Mouse (Mus musculus) heart, embryonic 14.5 days (tissue): Measurements from ENCODE around the gene Sema4c. TPM values are rescaled to one million over a fixed set of nuclear protein-coding genes. Genes with fewer than 3 reads are reported as not detected.
A peak's percentile ranks its signal among the peaks of the same experiment; 100 is the strongest.

Experiments used
- ATAC-seq: fragments of 200-750 bp; cut with Nextera tagmentation; 2 replicates; pipeline ENCODE4 v1.8.0; 2017; ENCODE audit warnings: low read depth, moderate TSS enrichment; ENCODE audit not compliant: insufficient number of reproducible peaks, insufficient read depth, low FRiP score
- H3K27ac ChIP-seq, 2 experiments: fragments of 200-500 bp in 1 of 2; fragments of 300-500 bp in 1 of 2; sonication (generic) in 1 of 2; replicated peaks in 1 of 2; 2 replicates each; pipeline ENCODE4 v1.5.1; 2012 to 2014; ENCODE audit warnings: low read depth in 2 of 2, low read length in 2 of 2, control low read depth in 1 of 2, mild to moderate bottlenecking in 1 of 2, mixed read lengths in 1 of 2; ENCODE audit not compliant: control insufficient read depth in 1 of 2, insufficient read depth in 1 of 2
- H3K27me3 ChIP-seq: fragments of 300-500 bp; sonication (generic); 2 replicates; pipeline ENCODE4 v1.6.1; 2014; ENCODE audit warnings: mild to moderate bottlenecking, low read length, control low read depth; ENCODE audit not compliant: control insufficient read depth, insufficient read depth
- H3K36me3 ChIP-seq: fragments of 300-500 bp; sonication (generic); 2 replicates; pipeline ENCODE4 v1.6.1; 2014; ENCODE audit warnings: mild to moderate bottlenecking, control low read depth, low read length, mixed read lengths; ENCODE audit not compliant: control insufficient read depth, insufficient read depth
- H3K4me1 ChIP-seq, 2 experiments: fragments of 200-500 bp in 1 of 2; fragments of 300-500 bp in 1 of 2; sonication (generic) in 1 of 2; 2 replicates each; pipeline ENCODE4 v1.6.1; 2012 to 2014; ENCODE audit warnings: low read length in 2 of 2, control low read depth in 1 of 2, mixed read lengths in 1 of 2; ENCODE audit not compliant: control insufficient read depth in 2 of 2, insufficient read depth in 2 of 2
- H3K4me2 ChIP-seq: fragments of 300-500 bp; sonication (generic); 2 replicates; pipeline ENCODE4 v1.6.1; 2014; ENCODE audit warnings: mild to moderate bottlenecking, low read length
- H3K4me3 ChIP-seq, 2 experiments: fragments of 200-500 bp in 1 of 2; fragments of 300-500 bp in 1 of 2; sonication (generic) in 1 of 2; 2 replicates each; pipeline ENCODE4 v1.5.1; 2012 to 2014; ENCODE audit warnings: low read length in 2 of 2, mild to moderate bottlenecking in 2 of 2, control low read depth in 1 of 2, low read depth in 1 of 2, moderate library complexity in 1 of 2; ENCODE audit not compliant: control insufficient read depth in 1 of 2, insufficient read depth in 1 of 2
- H3K9ac ChIP-seq: fragments of 300-500 bp; sonication (generic); 2 replicates; pipeline ENCODE4 v1.6.1; 2014; ENCODE audit warnings: mild to moderate bottlenecking, low read length
- H3K9me3 ChIP-seq: fragments of 300-500 bp; sonication (generic); 2 replicates; pipeline ENCODE4 v1.6.1; 2016; ENCODE audit warnings: low read length, control low read depth; ENCODE audit not compliant: control insufficient read depth
- WGBS: fragments of 180-500 bp; shearing (Covaris S2); extraction: QIAGEN DNeasy Blood & Tissue Kit; methylation state at CpG from one replicate; pipeline ENCODE4 v1.1.7; 2014; 5-methylcytosine and 5-hydroxymethylcytosine counted together
- polyA plus RNA-seq: library from polyadenylated mRNA; unstranded; fragments of >200 nt; fragmentation: Nextera tagmentation; extraction: Ambion mirVana; gene quantifications from 2 replicates; pipeline ENCODE4 v1.2.1, GENCODE M21; 2014

The Sema4c gene
- polyA plus RNA-seq, 1 experiment from 2014 or later: 1.6 TPM

DNA sequence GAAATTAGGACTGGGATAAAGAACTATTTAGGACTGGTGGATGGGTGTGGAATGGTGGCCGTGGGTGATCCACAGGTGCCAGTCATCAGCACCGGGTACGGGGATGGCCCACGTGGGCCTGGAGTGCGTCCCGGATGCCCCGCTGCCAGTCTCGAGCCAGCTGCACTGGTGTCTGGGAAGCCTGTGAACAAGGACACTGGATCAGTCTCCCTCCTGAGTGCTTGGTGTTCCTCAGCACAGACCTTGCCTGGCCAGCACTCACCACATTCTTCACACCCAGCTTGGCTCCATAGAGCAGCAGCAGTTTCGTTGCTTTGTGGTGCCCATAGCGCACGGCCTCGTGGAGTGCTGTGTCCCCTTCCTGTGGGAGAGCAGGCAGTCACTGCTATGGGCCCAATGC is 26.7 kb downstream of the Sema4c start:
- Histone ChIP-seq H3K9ac (no peak overlapping the region), H3K27ac (peak overlapping the region; percentile 12 to 57; a peak in 2 of 4 replicates), H3K4me1 (peaks cover 52 to 74% of the 10 kb centered on the region in 2 experiments), H3K4me2 (no peak overlapping the region), H3K27me3 (no peaks in the 10 kb centered on the region), H3K9me3 (no peaks in the 10 kb centered on the region), H3K4me3 (no peak overlapping the region), H3K36me3 (peaks cover 17% of the 10 kb centered on the region)
- 62% methylated on average over 8 of the region's 12 CpGs for WGBS
- ATAC-seq: no peak

DNA sequence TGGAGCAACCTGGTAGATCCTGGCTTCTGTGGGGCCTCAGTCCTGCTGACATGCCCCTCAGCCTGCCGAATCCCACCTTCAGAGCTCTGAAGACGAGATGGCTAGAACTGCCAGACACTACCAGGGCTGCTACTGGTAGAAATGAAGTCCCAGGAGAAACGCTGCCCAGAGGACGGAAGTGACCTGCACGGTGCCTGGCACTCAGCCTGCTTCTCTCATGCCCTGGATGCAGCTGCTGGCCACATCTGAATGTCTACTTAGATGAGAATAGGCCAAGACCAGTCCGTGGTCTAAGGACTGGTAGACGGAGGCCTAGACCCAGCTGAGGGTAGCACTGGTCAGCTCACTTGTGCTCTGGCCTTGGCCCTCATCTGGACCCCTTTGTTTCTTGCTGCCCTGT is 27.2 kb downstream of the Sema4c start:
- H3K27me3 ChIP-seq: no peaks in the 10 kb centered on the region
- no peak overlapping the region for H3K9ac ChIP-seq
- ATAC-seq: no peak
- H3K4me2 ChIP-seq: no peak overlapping the region
- peaks cover 22% of the 10 kb centered on the region for H3K36me3 ChIP-seq
- 86% methylated on average over 7 of the region's 7 CpGs for WGBS
- H3K4me3 ChIP-seq: no peak overlapping the region
- H3K9me3 ChIP-seq: no peaks in the 10 kb centered on the region
- peak overlapping the region in 1 of 2 experiments; percentile 57; a peak in 3 of 4 replicates for H3K27ac ChIP-seq
- peaks cover 48 to 69% of the 10 kb centered on the region in 2 experiments for H3K4me1 ChIP-seq

DNA sequence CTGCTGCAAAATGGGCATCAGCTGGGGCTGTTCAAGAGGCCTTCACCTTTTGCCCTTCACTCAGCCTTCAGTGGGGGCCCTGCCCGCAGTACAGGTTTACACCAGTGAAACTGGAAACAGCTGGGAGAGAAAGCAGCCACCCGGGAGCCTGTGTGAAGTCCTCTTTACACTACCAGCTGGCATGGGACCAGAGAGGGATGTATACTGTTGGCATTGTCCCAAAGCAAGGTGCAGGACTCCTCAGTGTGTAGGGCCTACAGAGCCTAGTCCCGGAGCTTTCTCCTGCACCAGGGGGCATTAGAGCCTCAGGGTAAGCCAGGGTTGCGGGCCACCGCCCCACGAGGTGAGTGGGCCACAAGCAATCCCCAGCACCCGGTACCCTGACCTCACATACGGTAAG is 27.7 kb downstream of the Sema4c start:
- Histone ChIP-seq H3K36me3 (peaks cover 27% of the 10 kb centered on the region), H3K9ac (no peak overlapping the region), H3K4me3 (no peak overlapping the region), H3K27ac (peak overlapping the region; percentile 24 to 57), H3K9me3 (no peaks in the 10 kb centered on the region), H3K27me3 (no peaks in the 10 kb centered on the region), H3K4me1 (peaks cover 43 to 64% of the 10 kb centered on the region in 2 experiments), H3K4me2 (no peak overlapping the region)
- no peak for ATAC-seq
- WGBS: 63% methylated on average over 8 of the region's 8 CpGs

DNA sequence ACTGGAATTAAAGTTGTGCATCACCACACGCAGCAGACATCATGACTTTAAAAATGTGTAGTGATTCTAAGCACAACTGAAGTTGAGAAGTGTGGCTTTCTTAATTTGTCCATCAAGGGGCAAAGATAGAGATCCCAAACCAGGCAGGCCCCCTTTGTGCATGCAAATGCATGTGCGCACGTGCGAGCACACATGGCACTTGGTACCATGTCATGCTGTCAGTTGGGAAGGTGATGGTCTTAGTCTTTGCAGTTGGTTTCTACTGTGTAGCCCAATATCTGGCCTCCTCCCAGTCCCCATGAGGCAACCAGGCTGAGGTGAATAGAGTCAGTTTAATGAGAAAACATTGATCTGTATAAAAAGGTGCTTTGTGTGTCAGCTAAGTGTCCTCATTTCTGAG is 28.3 kb downstream of the Sema4c start:
- no peak overlapping the region for H3K4me3 ChIP-seq
- ATAC-seq: no peak
- peak overlapping the region; percentile 24 to 57; a peak in 3 of 4 replicates for H3K27ac ChIP-seq
- H3K9ac ChIP-seq: no peak overlapping the region
- 93% methylated on average over 4 of the region's 4 CpGs for WGBS
- peaks cover 37 to 58% of the 10 kb centered on the region in 2 experiments for H3K4me1 ChIP-seq
- H3K9me3 ChIP-seq: no peaks in the 10 kb centered on the region
- H3K4me2 ChIP-seq: no peak overlapping the region
- peaks cover 33% of the 10 kb centered on the region for H3K36me3 ChIP-seq
- no peaks in the 10 kb centered on the region for H3K27me3 ChIP-seq

DNA sequence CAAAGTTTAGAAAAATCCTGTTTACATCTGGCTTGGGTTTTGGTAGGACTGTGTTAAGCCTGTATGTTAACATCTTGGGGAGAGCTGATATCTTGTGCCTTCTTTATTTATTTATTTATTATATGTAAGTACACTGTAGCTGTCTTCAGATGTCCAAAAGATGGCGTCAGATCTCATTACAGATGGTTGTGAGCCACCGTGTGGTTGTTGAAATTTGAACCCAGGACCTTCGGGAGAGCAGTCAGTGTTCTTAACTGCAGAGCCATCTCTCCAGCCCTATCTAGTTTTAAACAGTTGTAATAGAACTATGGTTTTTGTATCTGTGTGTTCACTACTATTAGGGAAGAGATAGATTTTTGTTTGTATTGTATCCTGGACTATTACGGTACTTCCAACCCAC is 28.9 kb downstream of the Sema4c start:
- Histone ChIP-seq H3K4me1 (peaks cover 33 to 57% of the 10 kb centered on the region in 2 experiments), H3K27me3 (no peaks in the 10 kb centered on the region), H3K4me2 (no peak overlapping the region), H3K27ac (no peak overlapping the region), H3K36me3 (peaks cover 39% of the 10 kb centered on the region), H3K9me3 (no peaks in the 10 kb centered on the region), H3K4me3 (no peak overlapping the region), H3K9ac (no peak overlapping the region)
- ATAC-seq: no peak
- WGBS: 88% methylated on average over 4 of the region's 4 CpGs

DNA sequence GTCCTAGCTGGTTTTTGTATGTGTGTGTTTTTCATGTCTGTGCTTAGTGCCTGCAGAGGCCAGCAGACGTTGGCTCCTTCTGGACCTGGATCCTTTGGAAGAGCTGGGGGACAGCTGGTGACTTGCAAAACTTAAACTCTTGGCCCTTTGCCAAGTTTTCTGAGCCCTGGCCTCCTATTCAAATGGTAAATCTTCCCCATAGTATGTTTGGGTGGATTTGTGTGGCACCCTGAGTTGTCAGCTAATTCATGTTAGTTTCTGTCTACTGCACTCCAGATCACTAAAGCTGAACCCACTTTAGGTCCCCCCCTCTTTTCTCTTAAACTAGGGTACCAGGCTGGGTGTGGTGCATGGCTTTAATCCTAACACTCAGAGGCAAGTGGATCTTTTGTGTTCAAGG is 29.8 kb downstream of the Sema4c start:
- H3K9ac ChIP-seq: no peak overlapping the region
- no peaks in the 10 kb centered on the region for H3K9me3 ChIP-seq
- peaks cover 46% of the 10 kb centered on the region for H3K36me3 ChIP-seq
- ATAC-seq: no peak
- no peak overlapping the region for H3K4me2 ChIP-seq
- H3K4me3 ChIP-seq: no peak overlapping the region
- no peaks in the 10 kb centered on the region for H3K27me3 ChIP-seq
- H3K4me1 ChIP-seq: peaks cover 34 to 58% of the 10 kb centered on the region in 2 experiments
- H3K27ac ChIP-seq: no peak overlapping the region; a peak in 1 of 4 replicates
- 9% methylated on average over 1 of the region's 1 CpGs for WGBS

DNA sequence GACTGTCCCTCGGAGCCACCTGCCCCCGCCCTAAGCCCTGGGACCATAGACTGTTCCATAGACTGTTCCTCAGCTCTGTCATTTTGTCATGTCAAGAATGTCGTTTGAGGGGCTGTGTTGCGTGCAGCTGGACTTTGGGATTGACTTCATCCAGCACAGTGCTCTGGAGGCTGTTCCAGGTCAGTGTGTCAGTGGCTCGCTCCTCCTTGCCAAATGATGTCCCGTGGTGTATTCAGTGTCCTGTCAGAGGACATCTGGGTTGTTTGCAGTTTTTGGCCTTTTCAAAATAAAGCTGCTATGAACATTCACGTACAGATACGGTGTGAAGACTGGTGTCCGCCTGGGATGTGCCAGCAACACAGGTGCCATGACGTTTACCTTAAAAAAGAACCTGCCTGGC is 31.2 kb downstream of the Sema4c start:
- H3K9me3 ChIP-seq: no peaks in the 10 kb centered on the region
- peaks cover 41 to 66% of the 10 kb centered on the region in 2 experiments for H3K4me1 ChIP-seq
- no peak overlapping the region for H3K27ac ChIP-seq
- no peak overlapping the region for H3K4me2 ChIP-seq
- no peak overlapping the region for H3K4me3 ChIP-seq
- no peak for ATAC-seq
- H3K27me3 ChIP-seq: no peaks in the 10 kb centered on the region
- peaks cover 60% of the 10 kb centered on the region for H3K36me3 ChIP-seq
- no peak overlapping the region for H3K9ac ChIP-seq
- WGBS: 82% methylated on average over 10 of the region's 10 CpGs

DNA sequence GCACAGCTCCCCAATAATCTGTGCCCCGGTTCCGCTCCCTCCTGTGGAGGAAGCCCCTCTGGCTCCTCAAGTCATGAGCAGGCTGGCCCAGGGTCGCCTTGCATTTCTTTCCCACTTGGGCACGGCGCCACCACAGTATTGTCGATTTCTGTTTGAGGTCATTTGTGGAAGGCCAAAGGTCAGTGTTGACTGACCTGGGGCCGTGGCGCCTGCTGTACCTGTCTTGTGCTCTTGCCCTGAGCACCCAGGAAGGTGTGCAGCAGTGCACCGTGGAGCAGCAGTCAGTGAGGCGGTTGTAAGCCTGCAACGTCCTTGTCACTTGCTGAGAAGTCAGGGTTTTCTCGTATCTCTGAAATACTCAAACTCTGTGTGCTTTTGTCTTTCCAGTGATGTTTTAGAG is 32.4 kb downstream of the Sema4c start:
- Histone ChIP-seq H3K27me3 (no peaks in the 10 kb centered on the region), H3K27ac (no peak overlapping the region), H3K9me3 (no peaks in the 10 kb centered on the region), H3K4me2 (no peak overlapping the region), H3K4me3 (no peak overlapping the region), H3K9ac (no peak overlapping the region), H3K4me1 (peaks cover 30 to 55% of the 10 kb centered on the region in 2 experiments), H3K36me3 (peaks cover 66% of the 10 kb centered on the region)
- no peak for ATAC-seq
- WGBS: 93% methylated on average over 12 of the region's 12 CpGs
